Mouse (Mus musculus) limb, embryonic 14.5 days (tissue): ENCODE results near the gene Zmynd19. TPM values are rescaled to one million over a fixed set of nuclear protein-coding genes. Genes with fewer than 3 reads are reported as not detected.
"Not testable (repeated sequence)": the region's sequence is repeated elsewhere in the genome, so short reads cannot be mapped to it uniquely, and the experiment has no call there.

ENCODE experiments used
- ATAC-seq: fragments of 200-750 bp; cut with Nextera tagmentation; 2 replicates; pipeline ENCODE4 v1.8.0; 2017; ENCODE audit warnings: low read depth, moderate number of reproducible peaks, moderate TSS enrichment; ENCODE audit not compliant: low FRiP score
- DNase-seq: peaks from one replicate; pipeline ENCODE4 v3.0.0-alpha.2; 2015; ENCODE audit warnings: low spot score
- H3K27ac ChIP-seq: fragments of 300-500 bp; sonication (generic); replicated peaks from 2 replicates; pipeline ENCODE4 v1.5.1; 2014; ENCODE audit warnings: low read depth, mild to moderate bottlenecking, low read length, moderate library complexity, mixed read lengths
- H3K27me3 ChIP-seq: fragments of 300-500 bp; sonication (generic); 2 replicates; pipeline ENCODE4 v1.6.1; 2014; ENCODE audit warnings: low read length, mixed read lengths; ENCODE audit not compliant: control insufficient read depth, insufficient read depth
- H3K36me3 ChIP-seq: fragments of 300-500 bp; sonication (generic); 2 replicates; pipeline ENCODE4 v1.6.1; 2014; ENCODE audit warnings: mild to moderate bottlenecking, low read length, moderate library complexity, mixed read lengths; ENCODE audit not compliant: control insufficient read depth, insufficient read depth
- H3K4me1 ChIP-seq: fragments of 300-500 bp; sonication (generic); 2 replicates; pipeline ENCODE4 v1.6.1; 2014; ENCODE audit warnings: antibody characterized with exemption, low read length, mixed read lengths; ENCODE audit not compliant: control insufficient read depth, insufficient read depth
- H3K4me2 ChIP-seq: fragments of 300-500 bp; sonication (generic); replicated peaks from 2 replicates; pipeline ENCODE4 v1.6.1; 2014; ENCODE audit warnings: low read depth, mild to moderate bottlenecking, low read length, moderate library complexity; ENCODE audit not compliant: severe bottlenecking
- H3K4me3 ChIP-seq: fragments of 300-500 bp; sonication (generic); replicated peaks from 2 replicates; pipeline ENCODE4 v1.5.1; 2014; ENCODE audit warnings: low read length
- H3K9ac ChIP-seq: fragments of 300-500 bp; sonication (generic); 2 replicates; pipeline ENCODE4 v1.6.1; 2014; ENCODE audit warnings: mild to moderate bottlenecking, low read depth, low read length, moderate library complexity; ENCODE audit not compliant: severe bottlenecking
- H3K9me3 ChIP-seq: fragments of 300-500 bp; sonication (generic); 2 replicates; pipeline ENCODE4 v1.6.1; 2016; ENCODE audit warnings: low read length; ENCODE audit not compliant: control insufficient read depth
- POLR2A ChIP-seq: fragments of 200-500 bp; IDR thresholded peaks from 2 replicates; pipeline ENCODE4 v1.8.0; 2012; ENCODE audit warnings: inconsistent platforms, mild to moderate bottlenecking, moderate library complexity, borderline replicate concordance; ENCODE audit not compliant: insufficient read depth, insufficient read length; ENCODE audit errors: extremely low read depth
- WGBS: fragments of 180-500 bp; shearing (Covaris S2); extraction: QIAGEN DNeasy Blood & Tissue Kit; methylation state at CpG from one replicate; pipeline ENCODE4 v1.1.7; 2014; 5-methylcytosine and 5-hydroxymethylcytosine counted together
- polyA plus RNA-seq, 2 experiments: library from polyadenylated mRNA; depleted of rRNA in 1 of 2; stranded (reverse) in 1 of 2; unstranded in 1 of 2; fragments of >200 nt; fragmentation: Nextera tagmentation in 1 of 2; extraction: Ambion mirVana in 1 of 2; gene quantifications; 2 replicates each; pipeline versions ENCODE4 v1.2.1 to v1.2.3; 2012 to 2014

Zmynd19 gene
- polyA plus RNA-seq, 2 experiments, result 21.2 to 31.5 TPM

GRCm38 (mm10) chr2:24970386-24970785, 20.8 kb downstream of the Zmynd19 start:
- Histone ChIP-seq H3K27ac (no peak overlapping the region), H3K36me3 (peaks cover 61% of the 10 kb centered on the region), H3K4me2 (no peak overlapping the region), H3K27me3 (no peaks in the 10 kb centered on the region), H3K4me3 (no peak overlapping the region), H3K9me3 (no peaks in the 10 kb centered on the region), H3K4me1 (peaks cover 7% of the 10 kb centered on the region), H3K9ac (no peak overlapping the region)
- no peak for TF ChIP-seq POLR2A
- 88% methylated on average over 4 of the region's 4 CpGs for WGBS
- ATAC-seq, result no peak
- no peak for DNase-seq

GRCm38 (mm10) chr2:24974452-24974851, 24.9 kb downstream of the Zmynd19 start:
- not testable (repeated sequence) for H3K9me3 ChIP-seq, DNase-seq, H3K27me3 ChIP-seq, H3K4me1 ChIP-seq, ATAC-seq
- Histone ChIP-seq H3K36me3 (peaks cover 30% of the 10 kb centered on the region), H3K27ac (peak overlapping the region; percentile 22), H3K4me2 (peak overlapping the region; percentile 98), H3K9ac (peak overlapping the region; percentile 61), H3K4me3 (peak overlapping the region; percentile 53)
- under 1% methylated on average over 16 of the region's 17 CpGs for WGBS

GRCm38 (mm10) chr2:24974906-24975703, 25.5 kb downstream of the Zmynd19 start, which contains the start of gene Mrpl41:
TSS of gene Mrpl41 (minus strand) at chr2:24975098.
- under 1% methylated on average over 60 of the region's 64 CpGs for whole genome bisulfite sequencing
- DNase-seq, result peak; percentile 98
- peak within 1 kb of the TSS; percentile 98 for H3K4me2 ChIP-seq
- H3K27ac ChIP-seq, result peak within 1 kb of the TSS; percentile 86
- no peaks in the 10 kb centered on the region for H3K9me3 ChIP-seq
- peak; percentile 99 for ATAC-seq
- H3K9ac ChIP-seq, result peak within 1 kb of the TSS; percentile 61
- H3K27me3 ChIP-seq, result no peaks in the 10 kb centered on the region
- H3K36me3 ChIP-seq, result peaks cover 24% of the 10 kb centered on the region
- H3K4me1 ChIP-seq, result peaks cover 9% of the 10 kb centered on the region
- H3K4me3 ChIP-seq, result peak within 1 kb of the TSS; percentile 53
- TF ChIP-seq POLR2A, result peak; percentile 90; the same call in 1 of the 2 replicates

GRCm38 (mm10) chr2:24975704-24976297, 26.2 kb downstream of the Zmynd19 start, which contains the start of gene Pnpla7:
TSS of gene Pnpla7 (plus strand) at chr2:24976033.
- H3K4me2 ChIP-seq, result peak within 1 kb of the TSS; percentile 98
- no peak for TF ChIP-seq POLR2A
- peak within 1 kb of the TSS; percentile 61 for H3K9ac ChIP-seq
- H3K27me3 ChIP-seq, result no peaks in the 10 kb centered on the region
- WGBS, result 1% methylated on average over 16 of the region's 16 CpGs
- no peaks in the 10 kb centered on the region for H3K9me3 ChIP-seq
- peaks cover 17% of the 10 kb centered on the region for H3K36me3 ChIP-seq
- DNase-seq, result peak; percentile 75
- peak within 1 kb of the TSS; percentile 86 for H3K27ac ChIP-seq
- H3K4me3 ChIP-seq, result peak within 1 kb of the TSS; percentile 53
- ATAC-seq, result peak; percentile 62
- H3K4me1 ChIP-seq, result peaks cover 9% of the 10 kb centered on the region

GRCm38 (mm10) chr2:24976960-24977359, 27.4 kb downstream of the Zmynd19 start:
- H3K4me2 ChIP-seq, result no peak overlapping the region
- TF ChIP-seq POLR2A, result no peak

More at GRCm38 (mm10) chr2:24976960-24977359, 27.4 kb downstream of the Zmynd19 start:
- H3K27ac ChIP-seq, result no peak overlapping the region
- no peak for DNase-seq
- no peaks in the 10 kb centered on the region for H3K9me3 ChIP-seq
- H3K4me3 ChIP-seq, result no peak overlapping the region
- peaks cover 9% of the 10 kb centered on the region for H3K4me1 ChIP-seq
- no peak overlapping the region for H3K9ac ChIP-seq
- ATAC-seq, result no peak
- 84% methylated on average over 5 of the region's 5 CpGs for WGBS
- H3K36me3 ChIP-seq, result peaks cover 7% of the 10 kb centered on the region; the same call in 1 of the 2 replicates
- no peaks in the 10 kb centered on the region for H3K27me3 ChIP-seq
